Mouse (Mus musculus): ENCODE data around the gene Slc27a4. TPM values are rescaled to one million over a fixed set of nuclear protein-coding genes. Genes with fewer than 3 reads are reported as not detected.

Gene Slc27a4
- polyA plus RNA-seq, 1 experiment, result 14.2 TPM

DNA sequence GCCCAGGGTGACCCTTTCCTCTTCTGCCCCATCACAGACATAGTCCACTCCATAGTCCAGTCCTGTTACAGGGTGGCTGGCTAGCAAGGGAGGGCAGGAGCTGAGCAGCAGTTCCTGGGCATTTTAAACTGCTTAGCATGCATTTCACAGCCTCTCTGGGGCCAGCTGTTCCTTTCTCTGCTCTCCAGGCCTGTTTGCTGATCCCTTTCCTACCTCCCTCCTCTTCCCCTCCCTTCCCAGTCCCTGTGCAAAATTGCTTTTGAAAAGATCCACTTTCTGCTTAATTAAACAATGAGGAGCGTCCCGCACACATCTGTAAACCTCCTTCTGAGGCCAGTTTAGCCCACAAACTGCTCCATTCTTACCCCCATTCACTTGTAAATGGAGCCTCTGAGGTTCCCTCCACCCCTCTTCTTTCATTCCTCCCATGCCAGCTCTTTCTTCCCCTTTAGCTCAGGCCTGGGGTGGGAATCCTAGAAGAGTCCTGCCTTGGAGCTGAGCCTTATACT is 33.0 kb downstream of the Slc27a4 start:
- H3K36me3 ChIP-seq (ENCODE audit: control insufficient read depth, insufficient read depth, low read length), result peaks cover 14% of the 10 kb centered on the region
- H3K4me3 ChIP-seq (ENCODE audit: extremely low read depth, insufficient read depth, insufficient read length), result no peak overlapping the region
- no peaks in the 10 kb centered on the region for H3K27me3 ChIP-seq (ENCODE audit: control insufficient read depth, insufficient read depth, low read length)
- H3K4me1 ChIP-seq (ENCODE audit: control insufficient read depth, insufficient read depth, insufficient read length), result no peaks in the 10 kb centered on the region
- TF ChIP-seq CTCF (IDR thresholded peaks at IDR 0.05; ENCODE audit: extremely low read depth, insufficient read depth, insufficient read length, insufficient replicate concordance), result no peak
- no peak for TF ChIP-seq POLR2A (IDR thresholded peaks at IDR 0.05; ENCODE audit: low read depth, low read length)
- DNase-seq (ENCODE audit: low read depth in 1 of 2, low spot score in 2 of 2), result no peak
- WGBS, result 98% methylated on average over 2 of the region's 2 CpGs
- no peak overlapping the region for H3K27ac ChIP-seq (ENCODE audit: insufficient read depth, low read length)

DNA sequence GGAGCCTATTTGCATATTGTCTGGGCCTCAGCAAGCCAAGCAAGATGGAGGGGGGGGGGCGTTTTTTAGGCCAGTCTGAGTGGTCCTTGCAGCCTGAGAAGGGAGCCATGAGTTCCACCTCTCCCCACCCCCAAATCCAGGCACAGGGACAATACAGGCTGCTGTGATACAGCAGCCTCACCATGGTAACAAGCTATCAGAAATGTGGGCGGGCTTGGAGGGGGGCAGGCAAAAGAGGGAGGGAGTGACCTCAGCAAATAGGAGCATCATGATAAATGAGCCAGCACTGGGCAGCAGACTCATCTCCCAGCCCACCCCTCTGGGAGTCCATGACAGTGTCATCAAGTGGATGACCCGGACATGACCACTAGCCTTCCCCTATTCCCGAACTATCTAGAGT is 37.0 kb downstream of the Slc27a4 start:
- Histone ChIP-seq H3K27ac (ENCODE audit: insufficient read depth, low read length) (no peak overlapping the region), H3K27me3 (ENCODE audit: control insufficient read depth, insufficient read depth, low read length) (no peaks in the 10 kb centered on the region), H3K4me1 (ENCODE audit: control insufficient read depth, insufficient read depth, insufficient read length) (no peaks in the 10 kb centered on the region), H3K4me3 (ENCODE audit: extremely low read depth, insufficient read depth, insufficient read length) (no peak overlapping the region), H3K36me3 (ENCODE audit: control insufficient read depth, insufficient read depth, low read length) (peaks cover 25% of the 10 kb centered on the region)
- DNase-seq (ENCODE audit: low read depth in 1 of 2, low spot score in 2 of 2), result no peak
- 81% methylated on average over 4 of the region's 4 CpGs for WGBS
- TF ChIP-seq POLR2A (IDR thresholded peaks at IDR 0.05; ENCODE audit: low read depth, low read length) (no peak), CTCF (IDR thresholded peaks at IDR 0.05; ENCODE audit: extremely low read depth, insufficient read depth, insufficient read length, insufficient replicate concordance) (no peak)

DNA sequence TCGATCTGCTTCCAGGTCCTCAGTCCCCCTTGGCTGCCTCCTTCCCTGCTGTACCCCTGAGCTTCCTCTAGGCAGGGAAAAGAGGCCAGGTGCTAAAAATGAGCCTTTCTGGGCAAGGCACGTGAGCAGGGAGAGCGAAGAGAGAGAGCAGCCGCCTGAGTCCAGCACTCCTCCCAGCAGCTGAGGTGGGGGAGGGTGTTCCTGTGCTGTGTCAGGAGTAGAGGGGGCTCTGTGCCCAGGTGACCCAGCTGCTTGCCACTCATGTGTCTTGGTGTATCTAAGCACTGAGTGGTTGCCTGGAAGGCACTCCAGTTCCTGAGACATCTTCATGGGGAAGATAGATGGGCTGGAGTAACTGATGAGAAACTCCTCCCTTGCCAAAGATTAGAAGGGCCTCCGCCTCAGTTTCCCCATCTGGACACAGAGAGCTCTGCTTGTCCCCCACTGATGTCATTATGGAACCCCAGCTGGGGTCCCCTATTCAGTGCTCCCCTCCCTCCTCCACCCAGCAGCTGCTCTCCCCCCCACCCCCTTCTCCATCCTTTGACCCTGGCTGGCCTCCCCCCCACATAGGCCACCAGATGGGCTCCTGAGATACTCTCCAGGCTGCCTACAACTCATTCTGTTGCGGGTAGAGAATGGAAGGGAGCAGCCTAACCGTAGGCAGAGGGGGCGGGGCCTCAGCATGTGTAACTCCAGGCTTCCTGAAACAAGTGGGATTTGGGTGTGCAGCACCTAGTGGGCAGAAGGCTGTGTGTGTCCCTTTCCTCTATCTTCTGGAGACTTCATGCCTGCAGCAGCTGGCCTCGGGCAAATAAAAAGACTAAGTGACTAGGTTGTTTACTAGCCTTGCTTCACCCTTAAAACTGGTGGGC is 41.0 kb downstream of the Slc27a4 start:
- H3K27ac ChIP-seq (ENCODE audit: insufficient read depth, low read length), result no peak overlapping the region
- no peak for DNase-seq (ENCODE audit: low read depth in 1 of 2, low spot score in 2 of 2)
- H3K4me1 ChIP-seq (ENCODE audit: control insufficient read depth, insufficient read depth, insufficient read length), result no peaks in the 10 kb centered on the region
- WGBS, result 88% methylated on average over 9 of the region's 9 CpGs
- peaks cover 26% of the 10 kb centered on the region for H3K36me3 ChIP-seq (ENCODE audit: control insufficient read depth, insufficient read depth, low read length)
- no peak for TF ChIP-seq CTCF (IDR thresholded peaks at IDR 0.05; ENCODE audit: extremely low read depth, insufficient read depth, insufficient read length, insufficient replicate concordance)
- no peak for TF ChIP-seq POLR2A (IDR thresholded peaks at IDR 0.05; ENCODE audit: low read depth, low read length)
- H3K27me3 ChIP-seq (ENCODE audit: control insufficient read depth, insufficient read depth, low read length), result no peaks in the 10 kb centered on the region
- no peak overlapping the region for H3K4me3 ChIP-seq (ENCODE audit: extremely low read depth, insufficient read depth, insufficient read length)

DNA sequence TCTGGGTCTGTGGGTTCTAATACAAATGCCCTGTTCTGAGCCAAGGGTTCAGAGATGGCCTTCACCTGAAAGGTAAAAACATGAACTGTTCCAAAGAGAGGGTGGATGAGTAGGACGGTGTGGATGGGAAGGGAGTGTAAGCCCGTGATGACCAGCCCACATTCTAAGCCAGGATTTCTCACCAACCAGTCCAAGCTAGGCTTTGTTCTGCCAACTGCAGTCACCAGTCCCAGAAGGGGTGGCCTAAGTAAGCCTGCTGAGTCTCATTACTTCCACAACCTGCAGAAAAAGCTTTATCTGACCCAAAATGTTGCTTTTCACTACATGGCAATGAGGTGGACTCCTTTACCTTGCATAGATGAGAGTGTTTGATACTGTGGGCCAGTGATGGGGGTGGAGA is 41.7 kb downstream of the Slc27a4 start:
- no peak overlapping the region for H3K4me3 ChIP-seq (ENCODE audit: extremely low read depth, insufficient read depth, insufficient read length)
- H3K4me1 ChIP-seq (ENCODE audit: control insufficient read depth, insufficient read depth, insufficient read length), result no peaks in the 10 kb centered on the region
- 96% methylated on average over 2 of the region's 2 CpGs for WGBS
- peaks cover 23% of the 10 kb centered on the region for H3K36me3 ChIP-seq (ENCODE audit: control insufficient read depth, insufficient read depth, low read length)
- H3K27ac ChIP-seq (ENCODE audit: insufficient read depth, low read length), result no peak overlapping the region
- H3K27me3 ChIP-seq (ENCODE audit: control insufficient read depth, insufficient read depth, low read length), result no peaks in the 10 kb centered on the region
- DNase-seq (ENCODE audit: low read depth in 1 of 2, low spot score in 2 of 2), result no peak
- no peak for TF ChIP-seq CTCF (IDR thresholded peaks at IDR 0.05; ENCODE audit: extremely low read depth, insufficient read depth, insufficient read length, insufficient replicate concordance)
- no peak for TF ChIP-seq POLR2A (IDR thresholded peaks at IDR 0.05; ENCODE audit: low read depth, low read length)

DNA sequence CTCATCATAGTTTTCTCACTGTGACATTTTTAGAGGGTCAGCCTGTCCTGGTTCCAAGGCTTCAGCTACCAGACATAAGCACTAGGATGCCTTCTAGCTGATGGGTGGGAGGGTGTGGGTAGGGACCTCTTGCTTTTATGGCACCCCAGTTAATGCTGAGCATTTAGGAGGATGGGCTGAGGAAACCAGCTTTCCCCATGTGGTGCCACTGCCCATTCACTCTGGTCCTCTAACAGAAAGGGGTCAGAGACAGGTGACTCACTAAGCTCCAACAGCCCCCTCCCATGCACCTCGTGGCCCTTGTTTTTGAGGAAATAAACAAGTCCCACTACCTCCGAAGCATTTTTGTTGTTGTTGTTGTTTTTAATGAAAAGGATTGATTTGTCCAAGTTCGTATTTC is 42.2 kb downstream of the Slc27a4 start:
- 95% methylated on average over 3 of the region's 3 CpGs for WGBS
- Histone ChIP-seq H3K4me1 (ENCODE audit: control insufficient read depth, insufficient read depth, insufficient read length) (no peaks in the 10 kb centered on the region), H3K27ac (ENCODE audit: insufficient read depth, low read length) (no peak overlapping the region), H3K27me3 (ENCODE audit: control insufficient read depth, insufficient read depth, low read length) (no peaks in the 10 kb centered on the region), H3K36me3 (ENCODE audit: control insufficient read depth, insufficient read depth, low read length) (peaks cover 23% of the 10 kb centered on the region), H3K4me3 (ENCODE audit: extremely low read depth, insufficient read depth, insufficient read length) (no peak overlapping the region)
- no peak for DNase-seq (ENCODE audit: low read depth in 1 of 2, low spot score in 2 of 2)
- no peak for TF ChIP-seq CTCF (IDR thresholded peaks at IDR 0.05; ENCODE audit: extremely low read depth, insufficient read depth, insufficient read length, insufficient replicate concordance)
- TF ChIP-seq POLR2A (IDR thresholded peaks at IDR 0.05; ENCODE audit: low read depth, low read length), result no peak

DNA sequence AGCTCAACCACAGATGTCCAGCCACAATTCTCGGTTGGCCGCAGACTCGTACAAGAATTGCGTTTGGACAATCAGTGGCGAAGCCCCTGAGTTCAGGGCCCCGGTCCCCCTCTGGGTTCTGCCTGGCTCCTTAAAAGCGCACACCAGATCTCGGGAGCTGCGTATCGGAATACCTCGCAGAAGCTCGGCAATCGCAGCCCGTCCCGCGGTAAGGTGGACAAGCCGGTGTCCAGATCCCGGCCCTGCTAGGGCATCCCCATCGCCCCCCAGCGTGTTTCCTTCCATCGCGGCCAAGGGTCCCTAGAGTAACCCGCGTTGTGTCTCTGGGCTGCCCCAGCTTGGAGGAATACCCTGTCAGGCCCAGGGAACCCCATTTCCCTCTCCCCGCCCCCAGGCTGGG is 43.2 kb downstream of the Slc27a4 start:
- no peaks in the 10 kb centered on the region for H3K27me3 ChIP-seq (ENCODE audit: control insufficient read depth, insufficient read depth, low read length)
- 83% methylated on average over 25 of the region's 25 CpGs for WGBS

More for the DNA sequence above, 43.2 kb downstream of the Slc27a4 start:
- Histone ChIP-seq H3K27ac (ENCODE audit: insufficient read depth, low read length) (no peak overlapping the region), H3K36me3 (ENCODE audit: control insufficient read depth, insufficient read depth, low read length) (peaks cover 23% of the 10 kb centered on the region), H3K4me1 (ENCODE audit: control insufficient read depth, insufficient read depth, insufficient read length) (no peaks in the 10 kb centered on the region), H3K4me3 (ENCODE audit: extremely low read depth, insufficient read depth, insufficient read length) (no peak overlapping the region)
- DNase-seq (ENCODE audit: low read depth in 1 of 2, low spot score in 2 of 2), result no peak
- TF ChIP-seq POLR2A (IDR thresholded peaks at IDR 0.05; ENCODE audit: low read depth, low read length) (no peak), CTCF (IDR thresholded peaks at IDR 0.05; ENCODE audit: extremely low read depth, insufficient read depth, insufficient read length, insufficient replicate concordance) (no peak)

All from spleen, adult 2 months (tissue).